Mouse (Mus musculus): Measurements from ENCODE around the gene 4930583I09Rik. TPM values are rescaled to one million over a fixed set of nuclear protein-coding genes. Genes with fewer than 3 reads are reported as not detected.

Gene 4930583I09Rik
- polyA plus RNA-seq (2014; fragmentation: Illumina TruSeq; extraction: RNeasy Lipid Tissue Mini Kit (QIAGEN cat#74804); ENCODE audit: low read depth, low replicate concordance): not detected

DNA sequence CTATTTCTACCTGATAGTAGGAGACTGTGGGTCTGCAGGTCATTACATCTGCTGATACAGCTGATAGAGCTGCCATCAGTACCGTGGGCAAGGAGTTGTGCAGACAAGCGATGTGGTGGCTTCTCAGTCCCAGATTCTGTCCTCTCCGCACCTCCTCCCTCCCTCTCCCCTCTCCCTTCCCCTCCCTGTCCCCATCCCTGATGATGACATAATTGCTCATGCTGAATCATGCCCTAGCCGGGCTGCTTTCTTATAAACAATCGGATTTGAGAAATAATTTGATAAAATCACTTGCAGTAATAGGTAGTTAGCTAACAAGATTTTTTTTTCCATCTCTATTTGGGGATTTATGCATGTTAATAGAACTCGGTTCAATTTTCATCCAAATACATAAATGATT lies at the start of gene 4930583I09Rik:
4930583I09Rik (minus strand) TSS at position 144 of the 400 bp plus-strand sequence.

Other genes starting within 250 kb of the 4930583I09Rik start
- gene Man2a1, start 235.3 kb downstream of the 4930583I09Rik start, polyA plus RNA-seq (2014; fragmentation: Illumina TruSeq; extraction: RNeasy Lipid Tissue Mini Kit (QIAGEN cat#74804); ENCODE audit: low read depth, low replicate concordance): 10.1 TPM

Data from heart, adult 10 weeks (tissue).